Mouse (Mus musculus) heart, adult 2 months (tissue): ENCODE results near the gene Actrt2. TPM values are rescaled to one million over a fixed set of nuclear protein-coding genes. Genes with fewer than 3 reads are reported as not detected.

Experiments
- DNase-seq, 2 experiments: peaks; one replicate each; pipeline ENCODE4 v3.0.0; 2021
- H3K27ac ChIP-seq: fragments of 200-600 bp; 2 replicates; pipeline ENCODE4 v1.8.1; 2022
- H3K27me3 ChIP-seq: fragments of 200-500 bp; 2 replicates; pipeline ENCODE4 v1.6.1; 2012; ENCODE audit warnings: mild to moderate bottlenecking, low read length, inconsistent platforms, mixed read lengths; ENCODE audit not compliant: control insufficient read depth, insufficient read depth
- H3K36me3 ChIP-seq: fragments of 200-500 bp; 2 replicates; pipeline ENCODE4 v1.6.1; 2012; ENCODE audit warnings: low read length, inconsistent platforms; ENCODE audit not compliant: control insufficient read depth, insufficient read depth
- H3K4me1 ChIP-seq: fragments of 200-500 bp; 2 replicates; pipeline ENCODE4 v1.6.1; 2011; ENCODE audit warnings: low read length; ENCODE audit not compliant: control insufficient read depth, insufficient read depth
- H3K4me3 ChIP-seq: fragments of 200-600 bp; 2 replicates; pipeline ENCODE4 v1.8.1; 2022
- H3K79me2 ChIP-seq: fragments of 200-500 bp; replicated peaks from 2 replicates; pipeline ENCODE4 v1.6.1; 2012; ENCODE audit warnings: mild to moderate bottlenecking, inconsistent platforms, low read length, moderate library complexity, mixed read lengths; ENCODE audit not compliant: control insufficient read depth, insufficient read depth
- H3K9ac ChIP-seq: fragments of 200-500 bp; 2 replicates; pipeline ENCODE4 v1.6.1; 2012; ENCODE audit warnings: low read depth, mild to moderate bottlenecking, control low read depth, inconsistent platforms, low read length, mixed read lengths
- CTCF ChIP-seq: fragments of 200-600 bp; IDR thresholded peaks from 2 replicates; pipeline ENCODE4 v1.8.1; 2022; ENCODE audit warnings: antibody characterized with exemption, mild to moderate bottlenecking, moderate library complexity
- EP300 ChIP-seq: fragments of 200-500 bp; IDR thresholded peaks from 2 replicates; pipeline ENCODE4 v1.6.1; 2011; ENCODE audit warnings: low read depth, low read length, control low read depth; ENCODE audit not compliant: insufficient read depth
- POLR2A ChIP-seq: fragments of 200-500 bp; IDR thresholded peaks from 2 replicates; pipeline ENCODE4 v1.6.1; 2011; ENCODE audit warnings: mild to moderate bottlenecking, low read depth, low read length, control low read depth; ENCODE audit not compliant: insufficient read depth
- WGBS: fragments of 180-500 bp; shearing (Covaris S2); methylation state at CpG from one replicate; pipeline ENCODE4 v1.1.7; 2018; 5-methylcytosine and 5-hydroxymethylcytosine counted together
- intact Hi-C: fragments of 180-260 bp; cut with DNase I; formaldehyde crosslinking; loops from one replicate; pipeline ENCODE4 v1.15.1; 2025
- polyA plus RNA-seq: library from polyadenylated mRNA; depleted of rRNA; stranded (reverse); fragments of >200 nt; gene quantifications from 2 replicates; pipeline ENCODE4 v1.2.3, GENCODE M21; 2012
- total RNA-seq, 2 experiments: library from RNA; stranded (reverse); gene quantifications; 2 replicates each; pipeline ENCODE4 v1.2.3; 2021

The Actrt2 gene
- total and polyA plus RNA-seq, 3 experiments, result 0.47 TPM; not detected in 2

DNA sequence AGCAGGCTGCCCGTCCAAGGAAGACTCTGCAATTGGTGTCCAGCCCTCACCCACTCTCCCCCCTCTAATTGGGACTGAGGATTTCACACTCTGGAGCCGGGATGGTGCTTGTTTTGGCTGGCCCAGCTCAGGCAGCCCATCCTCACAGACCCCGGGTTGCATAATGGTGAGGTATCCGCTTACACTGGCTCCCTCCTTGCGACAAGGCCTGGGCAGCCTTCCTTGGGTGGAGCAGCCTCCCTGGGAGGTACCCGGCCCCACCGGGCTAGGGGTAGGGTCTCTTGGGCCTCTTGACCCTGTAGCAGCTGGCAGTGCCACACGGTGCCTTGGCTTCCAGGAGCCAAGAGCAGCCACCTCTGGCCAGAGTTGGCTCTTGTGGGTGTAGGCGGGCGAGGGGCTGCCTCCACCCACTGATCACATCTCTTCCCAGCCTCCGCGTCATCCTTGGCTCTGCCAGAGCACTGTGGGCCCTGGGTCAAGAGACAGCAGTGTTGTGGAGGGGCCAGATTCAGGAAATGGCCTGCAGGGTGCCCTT, 4.9 kb downstream of the Actrt2 start:
- Histone ChIP-seq H3K36me3 (no peaks in the 10 kb centered on the region), H3K79me2 (no peaks in the 10 kb centered on the region), H3K9ac (no peak overlapping the region), H3K4me1 (no peaks in the 10 kb centered on the region), H3K27me3 (no peaks in the 10 kb centered on the region), H3K4me3 (no peak overlapping the region), H3K27ac (no peak overlapping the region)
- WGBS, result 71% methylated on average over 12 of the region's 12 CpGs
- peak in 1 of 2 experiments; percentile 25 for DNase-seq
- intact Hi-C loops, result loop anchor here (5.0 kb wide), 1 partner anchor 90 kb away; no protein-coding TSS in a partner anchor
- no peak for TF ChIP-seq EP300
- no peak for TF ChIP-seq CTCF
- no peak for TF ChIP-seq POLR2A

GRCm38 (mm10) chr4:154661256-154661655, 6.4 kb downstream of the Actrt2 start:
- no peaks in the 10 kb centered on the region for H3K4me1 ChIP-seq
- no peaks in the 10 kb centered on the region for H3K27me3 ChIP-seq
- no peak overlapping the region for H3K4me3 ChIP-seq
- H3K9ac ChIP-seq, result no peak overlapping the region
- no peaks in the 10 kb centered on the region for H3K36me3 ChIP-seq
- H3K79me2 ChIP-seq, result no peaks in the 10 kb centered on the region
- WGBS, result 60% methylated on average over 6 of the region's 6 CpGs
- no peak for DNase-seq
- no peak overlapping the region for H3K27ac ChIP-seq
- TF ChIP-seq CTCF, result no peak
- no peak for TF ChIP-seq POLR2A
- intact Hi-C loops, result loop anchor here (5.0 kb wide), 1 partner anchor 91 kb away; no protein-coding TSS in a partner anchor

GRCm38 (mm10) chr4:154660025-154660424, 7.6 kb downstream of the Actrt2 start:
- TF ChIP-seq CTCF (no peak), POLR2A (no peak), EP300 (no peak)
- Histone ChIP-seq H3K79me2 (no peaks in the 10 kb centered on the region), H3K4me3 (no peak overlapping the region), H3K9ac (no peak overlapping the region), H3K4me1 (no peaks in the 10 kb centered on the region), H3K27ac (no peak overlapping the region), H3K36me3 (no peaks in the 10 kb centered on the region), H3K27me3 (no peaks in the 10 kb centered on the region)
- intact Hi-C loops, result loop anchor here (5.0 kb wide), 1 partner anchor 92 kb away; no protein-coding TSS in a partner anchor
- DNase-seq, result no peak

GRCm38 (mm10) chr4:154655134-154655910, 12.3 kb downstream of the Actrt2 start:
- Histone ChIP-seq H3K36me3 (no peaks in the 10 kb centered on the region), H3K79me2 (no peaks in the 10 kb centered on the region), H3K27ac (no peak overlapping the region), H3K27me3 (no peaks in the 10 kb centered on the region), H3K9ac (no peak overlapping the region), H3K4me3 (no peak overlapping the region), H3K4me1 (no peaks in the 10 kb centered on the region)
- 60% methylated on average over 15 of the region's 15 CpGs for WGBS
- intact Hi-C loops, result no loop called here
- no peak for TF ChIP-seq POLR2A
- peak; percentile 46 to 63 for DNase-seq

DNA sequence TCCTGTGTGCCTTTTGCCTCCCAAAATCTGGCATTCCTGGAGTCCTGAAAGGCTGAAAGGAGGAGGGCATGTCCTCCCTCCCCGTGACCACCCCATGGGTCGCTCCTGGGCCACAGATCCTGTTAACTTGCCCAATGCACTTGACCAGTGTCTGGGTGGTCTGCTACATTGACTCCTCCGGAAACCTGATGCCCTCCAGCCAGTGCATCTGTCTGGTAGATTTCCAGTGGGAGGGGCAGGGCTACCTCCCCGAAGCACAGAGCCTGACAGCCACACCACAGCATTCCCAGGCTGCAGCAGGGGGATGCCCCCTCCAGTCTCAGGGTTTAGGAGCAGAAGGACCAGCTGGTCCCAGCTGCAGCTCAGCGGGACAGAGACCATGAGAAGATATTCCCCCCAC, 15.2 kb downstream of the Actrt2 start:
- Histone ChIP-seq H3K9ac (no peak overlapping the region), H3K4me1 (no peaks in the 10 kb centered on the region), H3K27me3 (no peaks in the 10 kb centered on the region), H3K4me3 (no peak overlapping the region), H3K79me2 (no peaks in the 10 kb centered on the region), H3K27ac (no peak overlapping the region), H3K36me3 (no peaks in the 10 kb centered on the region)
- intact Hi-C loops, result no loop called here
- DNase-seq, result no peak
- WGBS, result 33% methylated on average over 5 of the region's 5 CpGs
- TF ChIP-seq CTCF (no peak), EP300 (no peak), POLR2A (no peak)

DNA sequence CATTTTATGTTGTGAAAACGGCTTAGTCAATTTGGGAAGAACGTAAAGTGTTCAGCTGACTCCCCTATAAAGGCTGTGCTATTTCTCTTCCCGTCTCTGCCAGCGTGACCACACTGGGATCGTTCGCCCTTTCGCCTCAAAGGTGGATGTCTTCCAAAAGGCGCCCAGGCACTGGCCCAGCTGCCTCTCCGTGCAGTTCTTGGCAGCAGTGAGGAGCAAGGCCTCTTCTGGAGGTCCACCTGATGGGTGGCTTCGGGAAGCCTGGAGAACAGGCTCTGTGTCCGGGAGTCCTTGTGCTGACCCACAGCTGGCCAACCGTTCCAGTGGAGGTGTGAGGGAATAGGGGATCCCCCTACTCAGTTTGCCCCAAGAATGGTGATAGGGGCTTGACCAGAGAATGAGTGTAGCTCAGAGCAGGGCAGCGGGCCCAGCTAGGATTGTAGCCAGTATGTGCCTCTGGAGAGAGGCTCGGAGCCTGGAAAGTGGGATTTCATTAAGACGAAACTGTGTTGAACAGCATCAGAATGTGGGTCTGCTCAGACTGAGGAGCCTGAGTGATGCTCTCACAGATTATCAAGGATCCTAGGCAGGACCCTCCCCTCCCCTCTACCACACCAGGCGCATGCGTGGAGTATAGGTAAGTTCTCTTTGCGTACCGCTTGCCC, 18.5 kb downstream of the Actrt2 start:
- 61% methylated on average over 19 of the region's 19 CpGs for WGBS
- Histone ChIP-seq H3K4me1 (no peaks in the 10 kb centered on the region), H3K9ac (no peak overlapping the region), H3K36me3 (no peaks in the 10 kb centered on the region), H3K4me3 (no peak overlapping the region), H3K79me2 (no peaks in the 10 kb centered on the region), H3K27me3 (no peaks in the 10 kb centered on the region), H3K27ac (peak overlapping the region; percentile 53)
- DNase-seq, result peak; percentile 68 to 84
- intact Hi-C loops, result loop anchor here (5.0 kb wide), 1 partner anchor 53 kb away; no protein-coding TSS in a partner anchor
- no peak for TF ChIP-seq POLR2A
- 0 out of 2 replicates have a peak, but pooled peaks have one; percentile 49 for TF ChIP-seq EP300
